Mouse (Mus musculus): ENCODE data around the gene C1qtnf5.

The C1qtnf5 gene

GRCm38 (mm10) chr9:44133287-44133686 lies 26.2 kb downstream of the C1qtnf5 start:
- no peak for DNase-seq

- no peak for DNase-seq
These were observed 27.2 kb downstream of the C1qtnf5 start, which contains the start of gene Mcam for GRCm38 (mm10) chr9:44134101-44134850. Gene Mcam, plus strand, starts transcription at chr9:44134469.

DNA sequence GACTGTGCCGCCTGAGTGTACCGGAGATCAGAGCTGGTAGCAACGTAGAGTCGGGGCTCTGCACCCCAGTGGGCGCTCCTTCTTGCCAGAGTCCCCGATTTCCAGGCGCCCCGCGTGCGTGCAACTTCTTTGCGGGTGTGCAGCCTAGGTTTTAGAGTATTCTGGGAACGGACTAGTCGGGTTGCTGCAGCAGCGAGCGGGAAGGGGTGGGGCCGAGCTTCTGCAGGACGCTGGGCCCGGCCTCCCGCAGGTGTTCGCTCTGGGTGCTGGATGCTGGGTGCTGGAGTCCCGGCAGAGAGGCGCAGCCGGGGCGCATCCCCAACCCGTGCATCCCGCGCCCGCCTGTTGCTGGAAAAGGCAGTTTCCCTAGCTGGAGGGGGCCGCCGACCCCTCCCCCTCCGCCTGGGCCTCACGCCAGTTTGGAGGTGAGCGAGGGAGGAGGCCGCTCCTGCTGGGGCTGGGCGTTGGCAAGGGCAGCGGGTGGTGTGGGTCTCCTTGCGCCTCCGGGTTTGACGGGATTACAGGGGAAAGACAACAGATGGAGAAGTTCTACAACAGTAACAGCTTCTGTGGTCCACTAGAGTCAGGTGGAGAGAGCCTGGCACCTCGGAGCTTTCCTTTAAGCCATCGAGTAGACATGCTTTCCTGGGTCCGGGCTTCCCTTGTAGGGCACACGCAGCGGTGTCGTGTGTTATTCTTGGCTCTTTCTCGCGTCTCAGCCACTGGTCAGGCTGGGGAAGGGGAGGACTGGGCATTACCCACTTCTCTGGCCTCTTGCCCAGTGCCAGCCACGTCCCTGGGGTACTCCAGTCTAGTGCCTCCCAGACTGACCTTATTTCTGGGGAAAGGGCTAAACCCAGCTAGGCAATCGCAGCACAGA lies 28.0 kb downstream of the C1qtnf5 start:
- DNase-seq = no peak

DNA sequence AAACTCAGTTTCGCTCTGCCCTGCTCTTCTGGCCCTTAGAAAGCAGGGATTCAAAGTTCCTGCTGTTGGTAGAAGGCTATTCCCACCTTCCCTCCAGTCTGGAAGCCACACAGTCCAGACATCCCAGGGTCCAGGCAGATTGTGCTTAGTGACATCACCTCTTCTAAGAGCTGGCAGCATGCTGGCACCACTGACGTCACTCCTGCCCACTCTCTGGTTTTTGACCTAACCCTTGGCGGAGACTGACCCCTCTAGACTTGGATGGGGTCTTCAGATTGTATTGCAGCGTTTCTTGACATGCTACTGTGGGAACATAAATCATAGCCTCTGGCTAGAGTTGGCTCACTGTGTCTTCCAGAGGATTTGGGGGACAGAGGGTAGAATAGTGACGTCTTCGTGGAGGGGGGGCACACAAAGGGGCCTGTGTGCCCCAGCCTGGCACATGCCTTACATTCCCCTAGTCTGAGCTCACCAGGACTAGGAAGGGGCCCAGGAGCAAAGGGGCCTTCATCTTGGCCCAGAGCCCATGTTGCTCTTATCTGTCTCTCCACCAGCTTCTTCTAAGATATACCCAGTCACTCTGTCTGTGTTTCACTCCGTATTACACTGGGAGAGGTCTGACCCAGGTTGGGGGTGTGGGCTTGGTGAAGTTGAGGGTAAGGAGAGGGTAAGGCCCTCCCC lies 28.8 kb downstream of the C1qtnf5 start:
- DNase-seq = no peak

GRCm38 (mm10) chr9:44137846-44138245 lies 30.8 kb downstream of the C1qtnf5 start:
- DNase-seq = no peak

- DNase-seq = no peak
These were observed 34.9 kb downstream of the C1qtnf5 start for GRCm38 (mm10) chr9:44141951-44142350.

DNA sequence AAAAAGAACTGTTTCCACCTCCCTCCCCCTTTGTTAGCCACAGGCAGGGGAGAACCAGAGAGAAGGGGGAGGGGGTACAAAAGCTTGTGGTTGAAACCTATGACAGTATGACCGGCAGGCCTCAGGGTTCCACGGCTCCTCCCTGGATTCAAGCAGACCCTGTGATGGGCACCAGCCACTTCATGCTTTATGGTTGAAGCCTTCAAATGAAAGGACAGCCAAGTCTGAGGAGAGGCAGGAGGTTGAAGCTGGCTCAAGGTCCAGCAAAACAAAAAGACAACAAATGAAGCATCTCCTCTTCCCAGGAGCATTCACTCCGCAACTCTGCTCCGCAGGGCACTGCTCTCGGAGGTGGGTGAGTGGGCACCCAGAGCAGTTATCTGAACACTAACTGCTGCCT lies 36.4 kb downstream of the C1qtnf5 start:
- DNase-seq = no peak

- no peak for DNase-seq
These were observed 37.1 kb downstream of the C1qtnf5 start for GRCm38 (mm10) chr9:44144023-44144717.

GRCm38 (mm10) chr9:44144718-44145060 lies 37.6 kb downstream of the C1qtnf5 start:
- DNase-seq = no peak

DNA sequence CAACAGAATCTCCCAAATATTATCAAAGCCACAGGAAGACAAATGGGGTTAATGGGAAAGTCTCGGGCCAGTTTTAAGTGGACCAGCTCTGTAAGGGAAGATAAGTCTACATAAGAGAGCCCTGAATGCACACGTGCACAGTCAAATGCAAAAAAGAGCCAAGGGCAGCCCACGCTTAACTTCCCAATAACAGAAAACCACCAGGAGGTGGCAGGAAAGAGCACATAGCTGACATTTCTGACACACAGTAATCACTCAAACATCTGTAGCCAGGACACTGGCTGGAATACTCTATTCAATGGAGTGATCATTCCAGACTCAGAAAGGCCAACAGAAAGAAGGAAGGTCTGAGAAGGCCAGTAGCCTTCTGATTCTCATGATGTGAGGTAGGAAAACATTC lies 40.2 kb downstream of the C1qtnf5 start:
- DNase-seq = no peak

Measured in right cerebral cortex, adult 18-20 months (tissue).